Mouse (Mus musculus): ENCODE measurements at regions not wholly inside any gene's neighbourhood (a gene's known extent, or its start where the extent isn't known, plus 50 kb on each side); places are given as distances from the start of the nearest gene placed in this dataset.

- Histone ChIP-seq H3K27ac (no peak overlapping the region), H3K9ac (replicated peaks) (no peak overlapping the region), H3K4me3 (ENCODE audit: insufficient read depth in 1 of 2, low read depth in 2 of 2, low read length in 2 of 2) (no peak overlapping the region), H3K36me3 (replicated peaks; ENCODE audit: control insufficient read depth, insufficient read depth, low read depth) (no peaks in the 10 kb centered on the region), H3K4me2 (ENCODE audit: low read depth) (no peak overlapping the region), H3K9me3 (ENCODE audit: control insufficient read depth, low read length) (no peaks in the 10 kb centered on the region), H3K27me3 (ENCODE audit: control insufficient read depth, insufficient read depth, low read length) (no peaks in the 10 kb centered on the region), H3K4me1 (replicated peaks; ENCODE audit: control insufficient read depth in 2 of 2, insufficient read depth in 2 of 2, low read length in 1 of 2) (peaks cover 0 to 5% of the 10 kb centered on the region in 2 experiments; a peak in 2 of 4 replicates)
- no peak for ATAC-seq (ENCODE audit: insufficient read depth)
- WGBS (ENCODE audit: insufficient replicate concordance) = 47% methylated on average over 3 of the region's 3 CpGs
- no peak for DNase-seq (ENCODE audit: low read depth in 3 of 3, low spot score in 3 of 3)
- TF ChIP-seq EP300 (IDR thresholded peaks at IDR 0.05; ENCODE audit: low read depth) = no peak
- TF ChIP-seq CTCF (IDR thresholded peaks at IDR 0.05; ENCODE audit: low read depth) = no peak
Observed at GRCm38 (mm10) chr2:116984597-116984996, 106.1 kb downstream of the Tmco5 start.

GRCm38 (mm10) chr2:116985549-116985948 is 107.1 kb downstream of the Tmco5 start:
- TF ChIP-seq EP300 (IDR thresholded peaks at IDR 0.05; ENCODE audit: low read depth) (no peak), CTCF (IDR thresholded peaks at IDR 0.05; ENCODE audit: low read depth) (no peak)
- no peak overlapping the region for H3K9ac ChIP-seq (replicated peaks)
- no peak overlapping the region for H3K4me3 ChIP-seq (ENCODE audit: insufficient read depth in 1 of 2, low read depth in 2 of 2, low read length in 2 of 2)
- H3K36me3 ChIP-seq (replicated peaks; ENCODE audit: control insufficient read depth, insufficient read depth, low read depth) = no peaks in the 10 kb centered on the region
- ATAC-seq (ENCODE audit: insufficient read depth) = no peak
- H3K27ac ChIP-seq = no peak overlapping the region
- H3K4me1 ChIP-seq (replicated peaks; ENCODE audit: control insufficient read depth in 2 of 2, insufficient read depth in 2 of 2, low read length in 1 of 2) = peaks cover 0 to 7% of the 10 kb centered on the region in 2 experiments; a peak in 2 of 4 replicates
- H3K27me3 ChIP-seq (ENCODE audit: control insufficient read depth, insufficient read depth, low read length) = no peaks in the 10 kb centered on the region
- no peaks in the 10 kb centered on the region for H3K9me3 ChIP-seq (ENCODE audit: control insufficient read depth, low read length)
- H3K4me2 ChIP-seq (ENCODE audit: low read depth) = no peak overlapping the region
- DNase-seq (ENCODE audit: low read depth in 3 of 3, low spot score in 3 of 3) = no peak
- 10% methylated on average over 5 of the region's 5 CpGs for WGBS (ENCODE audit: insufficient replicate concordance)

GRCm38 (mm10) chr2:116988953-116989674 is 110.6 kb downstream of the Tmco5 start:
- no peaks in the 10 kb centered on the region for H3K36me3 ChIP-seq (replicated peaks; ENCODE audit: control insufficient read depth, insufficient read depth, low read depth)
- H3K4me2 ChIP-seq (ENCODE audit: low read depth) = no peak overlapping the region
- H3K4me3 ChIP-seq (ENCODE audit: insufficient read depth in 1 of 2, low read depth in 2 of 2, low read length in 2 of 2) = no peak overlapping the region
- TF ChIP-seq CTCF (IDR thresholded peaks at IDR 0.05; ENCODE audit: low read depth) = no peak
- TF ChIP-seq EP300 (IDR thresholded peaks at IDR 0.05; ENCODE audit: low read depth) = no peak
- WGBS (ENCODE audit: insufficient replicate concordance) = 29% methylated on average over 8 of the region's 8 CpGs
- no peak overlapping the region for H3K27ac ChIP-seq
- DNase-seq (ENCODE audit: low read depth in 3 of 3, low spot score in 3 of 3) (no peak), ATAC-seq (ENCODE audit: insufficient read depth) (no peak)
- no peaks in the 10 kb centered on the region for H3K27me3 ChIP-seq (ENCODE audit: control insufficient read depth, insufficient read depth, low read length)
- no peaks in the 10 kb centered on the region for H3K9me3 ChIP-seq (ENCODE audit: control insufficient read depth, low read length)
- no peak overlapping the region for H3K9ac ChIP-seq (replicated peaks)
- H3K4me1 ChIP-seq (replicated peaks; ENCODE audit: control insufficient read depth in 2 of 2, insufficient read depth in 2 of 2, low read length in 1 of 2) = peaks cover 0 to 13% of the 10 kb centered on the region in 2 experiments; a peak in 3 of 4 replicates

GRCm38 (mm10) chr2:116990106-116990505 is 111.6 kb downstream of the Tmco5 start:
- H3K4me2 ChIP-seq (ENCODE audit: low read depth) = no peak overlapping the region
- H3K36me3 ChIP-seq (replicated peaks; ENCODE audit: control insufficient read depth, insufficient read depth, low read depth) = no peaks in the 10 kb centered on the region
- peaks cover 0 to 11% of the 10 kb centered on the region in 2 experiments; a peak in 3 of 4 replicates for H3K4me1 ChIP-seq (replicated peaks; ENCODE audit: control insufficient read depth in 2 of 2, insufficient read depth in 2 of 2, low read length in 1 of 2)
- TF ChIP-seq CTCF (IDR thresholded peaks at IDR 0.05; ENCODE audit: low read depth) (no peak), EP300 (IDR thresholded peaks at IDR 0.05; ENCODE audit: low read depth) (no peak)
- H3K9me3 ChIP-seq (ENCODE audit: control insufficient read depth, low read length) = no peaks in the 10 kb centered on the region
- no peak overlapping the region for H3K9ac ChIP-seq (replicated peaks)
- H3K4me3 ChIP-seq (ENCODE audit: insufficient read depth in 1 of 2, low read depth in 2 of 2, low read length in 2 of 2) = no peak overlapping the region
- no peak for DNase-seq (ENCODE audit: low read depth in 3 of 3, low spot score in 3 of 3)
- WGBS (ENCODE audit: insufficient replicate concordance) = 17% methylated on average over 1 of the region's 1 CpGs
- no peaks in the 10 kb centered on the region for H3K27me3 ChIP-seq (ENCODE audit: control insufficient read depth, insufficient read depth, low read length)
- H3K27ac ChIP-seq = no peak overlapping the region
- ATAC-seq (ENCODE audit: insufficient read depth) = no peak

GRCm38 (mm10) chr2:116991561-116992042 is 113.1 kb downstream of the Tmco5 start:
- Histone ChIP-seq H3K4me1 (replicated peaks; ENCODE audit: control insufficient read depth in 2 of 2, insufficient read depth in 2 of 2, low read length in 1 of 2) (peaks cover 0 to 11% of the 10 kb centered on the region in 2 experiments; a peak in 3 of 4 replicates), H3K9me3 (ENCODE audit: control insufficient read depth, low read length) (no peaks in the 10 kb centered on the region), H3K36me3 (replicated peaks; ENCODE audit: control insufficient read depth, insufficient read depth, low read depth) (no peaks in the 10 kb centered on the region), H3K4me2 (ENCODE audit: low read depth) (no peak overlapping the region), H3K4me3 (ENCODE audit: insufficient read depth in 1 of 2, low read depth in 2 of 2, low read length in 2 of 2) (no peak overlapping the region), H3K27ac (no peak overlapping the region), H3K27me3 (ENCODE audit: control insufficient read depth, insufficient read depth, low read length) (no peaks in the 10 kb centered on the region), H3K9ac (replicated peaks) (no peak overlapping the region)
- ATAC-seq (ENCODE audit: insufficient read depth) = no peak
- TF ChIP-seq CTCF (IDR thresholded peaks at IDR 0.05; ENCODE audit: low read depth) (no peak), EP300 (IDR thresholded peaks at IDR 0.05; ENCODE audit: low read depth) (no peak)
- DNase-seq (ENCODE audit: low read depth in 3 of 3, low spot score in 3 of 3) = no peak
- WGBS (ENCODE audit: insufficient replicate concordance) = 52% methylated on average over 6 of the region's 6 CpGs
